Mouse (Mus musculus) heart, postnatal 14 days (tissue): Measurements from ENCODE around the gene Ncan. TPM values are rescaled to one million over a fixed set of nuclear protein-coding genes. Genes with fewer than 3 reads are reported as not detected.
A peak's percentile ranks its signal among the peaks of the same experiment; 100 is the strongest.

ENCODE experiments used
- DNase-seq, 2 experiments: peaks; one replicate each; pipeline ENCODE4 v3.0.0; 2021 to 2022
- intact Hi-C: fragments of 180-260 bp; cut with DNase I; formaldehyde crosslinking; loops from one replicate; pipeline ENCODE4 v1.15.1; 2025
- long read RNA-seq, 2 experiments: library from polyadenylated mRNA; stranded (forward); transcript quantifications; one replicate each; pipeline ENCODE4 v2.0.0; 2021
- total RNA-seq, 2 experiments: library from RNA; stranded (reverse); gene quantifications; 2 replicates each; pipeline ENCODE4 v1.2.3; 2021

Gene Ncan
- total RNA-seq, result under 1 TPM; 0.02 to 0.07 TPM
- long read RNA-seq, experiment 1, result 0 reads
- long read RNA-seq, experiment 2, result 0 reads

- intact Hi-C loops, result loop anchor here (5.0 kb wide), 1 partner anchor 203 kb away; no protein-coding TSS in a partner anchor
- peak; percentile 53 for DNase-seq
Measured at GRCm38 (mm10) chr8:70120667-70121066, at the start of gene Ncan. Gene Ncan, minus strand, starts transcription at chr8:70120873.

DNA sequence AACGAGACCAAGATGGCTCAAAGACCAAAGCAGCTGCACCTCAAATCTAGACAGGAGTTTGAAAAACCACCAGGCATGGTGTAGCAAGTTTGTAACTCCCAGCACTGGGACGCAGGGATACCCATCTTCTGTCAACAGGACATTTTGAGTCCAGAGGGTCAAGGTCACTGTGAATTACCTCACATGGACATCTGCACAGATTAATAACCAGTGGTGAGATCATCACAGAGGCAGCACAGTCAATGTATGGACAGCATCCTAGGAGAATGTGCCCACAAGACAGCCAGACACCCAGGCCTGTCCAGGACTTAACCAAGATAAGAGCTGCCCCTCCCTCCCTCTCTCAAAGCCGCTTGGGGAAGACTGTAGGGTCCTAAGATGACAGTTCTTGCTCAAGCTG lies 49.4 kb upstream of the Ncan start:
- no peak for DNase-seq
- intact Hi-C loops, result loop anchor here (2.0 kb wide), 1 partner anchor 31 kb away; the partner anchor contains the start of genes Borcs8, Mef2b and Rfxank

GRCm38 (mm10) chr8:70166504-70167110 lies 45.9 kb upstream of the Ncan start:
- DNase-seq, result peak; percentile 80 to 86
- intact Hi-C loops, result loop anchor here (1.0 to 5.0 kb wide), 4 partner anchors 62 to 293 kb away; no protein-coding TSS in a partner anchor

DNA sequence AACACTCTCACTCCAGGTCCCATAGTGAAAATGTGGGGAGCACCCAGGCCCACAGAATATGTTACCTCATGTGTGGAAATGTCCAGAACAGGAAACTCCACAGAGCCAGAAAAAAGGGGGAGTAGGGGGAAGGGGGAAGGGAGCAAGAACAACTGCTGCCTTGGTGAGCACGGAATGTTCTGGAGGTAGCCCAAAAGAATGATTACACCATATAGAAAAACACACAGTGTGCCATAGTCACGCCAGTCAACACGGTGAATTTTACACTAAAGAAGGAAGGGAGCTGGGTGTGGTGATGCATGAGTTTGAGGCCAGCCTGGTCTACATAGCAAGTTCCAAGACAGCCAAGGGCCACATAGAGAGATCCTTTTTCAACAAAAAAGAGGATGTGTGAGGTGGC lies 42.6 kb upstream of the Ncan start:
- DNase-seq, result no peak
- intact Hi-C loops, result no loop called here

- intact Hi-C loops, result no loop called here
- no peak for DNase-seq
Measured at GRCm38 (mm10) chr8:70160015-70160414, 39.3 kb upstream of the Ncan start.

DNA sequence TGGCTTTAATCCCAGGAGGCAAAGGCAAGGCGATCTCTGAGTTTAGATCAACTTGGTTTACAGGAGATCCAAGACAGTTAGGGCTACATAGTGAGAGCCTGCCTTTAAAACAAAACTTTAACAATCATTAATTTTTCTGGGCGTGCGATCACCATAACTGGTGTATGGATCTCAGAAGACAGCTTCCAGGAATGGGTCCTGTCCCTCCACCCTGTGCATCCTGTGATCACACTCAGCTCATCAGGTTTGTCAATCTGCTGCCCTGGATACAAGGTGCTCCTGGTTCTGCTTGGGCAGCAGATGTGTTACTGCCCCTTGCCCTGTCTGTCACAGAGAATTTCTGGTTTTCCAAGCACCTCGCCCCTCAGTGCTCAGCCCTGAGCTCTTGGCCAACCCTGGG lies 38.5 kb upstream of the Ncan start:
- intact Hi-C loops, result no loop called here
- no peak for DNase-seq

GRCm38 (mm10) chr8:70158069-70158853 lies 37.6 kb upstream of the Ncan start:
- intact Hi-C loops, result no loop called here

DNA sequence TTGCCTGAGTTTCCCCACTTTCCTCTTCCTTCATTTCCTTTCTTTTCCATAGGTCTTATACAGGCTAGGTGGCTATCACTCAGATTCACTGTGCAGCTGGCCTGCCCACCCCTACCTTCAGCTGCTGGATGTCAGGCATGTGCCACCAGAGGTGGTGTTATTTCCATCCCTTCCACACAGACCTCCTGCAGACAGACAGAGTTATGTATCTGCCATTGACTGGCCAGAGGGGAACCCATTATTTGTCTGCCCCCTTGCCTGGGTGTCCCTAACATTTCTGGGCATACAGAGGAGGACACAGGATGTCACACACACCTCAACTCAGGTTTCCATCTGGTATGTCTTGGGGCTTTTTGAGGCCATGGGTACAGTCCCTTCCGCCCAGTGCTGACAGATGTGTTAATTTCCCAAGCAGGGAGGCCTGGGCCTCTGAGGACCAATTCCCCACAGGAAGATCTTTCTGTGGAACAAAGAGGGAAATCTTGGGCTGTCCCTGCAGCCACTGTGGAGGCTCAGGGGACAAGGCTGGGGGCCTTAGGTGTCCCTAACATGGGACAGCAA lies 36.6 kb upstream of the Ncan start:
- intact Hi-C loops, result no loop called here
- DNase-seq, result no peak

More at GRCm38 (mm10) chr8:70158069-70158853, 37.6 kb upstream of the Ncan start:
- peak; percentile 77 to 83 for DNase-seq

DNA sequence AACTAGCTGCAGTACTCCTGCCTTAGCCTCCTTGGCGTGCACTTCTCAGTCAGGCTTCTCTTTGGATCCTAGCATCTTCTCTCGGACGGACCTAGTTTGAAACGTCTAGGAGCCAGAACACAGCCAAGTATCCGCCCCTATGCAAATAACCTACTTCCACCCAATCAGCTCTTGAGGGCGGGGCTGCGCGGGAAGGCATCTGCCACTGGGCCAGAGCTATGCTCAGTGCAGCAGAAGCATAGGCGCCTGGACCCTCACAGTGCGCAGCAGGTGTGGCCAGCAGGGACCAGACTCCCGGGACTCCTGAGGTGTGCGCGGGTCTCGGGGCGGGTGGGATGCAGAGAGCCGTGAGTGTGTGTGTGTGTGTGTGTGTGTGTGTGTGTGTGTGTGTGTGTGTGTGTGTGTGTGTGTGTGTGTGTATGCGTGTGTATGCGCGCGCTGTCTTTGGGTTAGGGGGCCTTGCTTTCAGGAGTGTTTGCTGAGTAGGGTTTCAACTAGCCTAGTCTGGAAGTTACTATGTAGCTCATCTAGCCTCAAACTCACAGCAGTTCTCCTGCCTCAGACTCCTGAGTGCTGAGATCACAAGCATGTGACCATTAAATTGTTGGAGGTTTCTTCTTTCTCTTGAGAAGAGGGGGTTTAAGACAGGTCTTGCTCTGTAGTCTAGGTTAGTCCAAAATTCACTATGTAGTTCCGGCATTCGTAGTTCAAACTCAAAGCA lies 32.0 kb upstream of the Ncan start:
- intact Hi-C loops, result no loop called here
- peak; percentile 68 to 75 for DNase-seq

DNA sequence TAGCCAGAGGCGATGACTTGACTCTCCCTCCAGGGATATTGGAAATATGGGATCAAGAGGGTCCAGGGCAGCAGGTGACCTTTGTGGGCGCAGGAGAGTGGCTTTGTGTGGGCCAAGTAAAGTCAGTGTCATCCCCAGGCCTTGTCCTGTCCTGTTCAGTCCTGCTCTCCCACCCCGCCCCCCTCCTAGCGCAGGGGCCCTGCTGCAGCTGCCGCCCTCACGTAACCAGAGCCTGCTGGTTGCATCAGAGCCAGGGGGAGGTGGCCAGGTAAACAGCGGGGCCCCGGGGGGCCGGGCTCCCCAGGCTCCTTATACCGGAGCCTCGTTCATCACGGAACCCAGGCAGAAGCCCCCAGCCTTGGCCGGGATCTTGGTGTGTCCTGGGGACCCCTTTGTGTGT lies 29.5 kb upstream of the Ncan start:
- intact Hi-C loops, result no loop called here
- DNase-seq, result no peak

DNA sequence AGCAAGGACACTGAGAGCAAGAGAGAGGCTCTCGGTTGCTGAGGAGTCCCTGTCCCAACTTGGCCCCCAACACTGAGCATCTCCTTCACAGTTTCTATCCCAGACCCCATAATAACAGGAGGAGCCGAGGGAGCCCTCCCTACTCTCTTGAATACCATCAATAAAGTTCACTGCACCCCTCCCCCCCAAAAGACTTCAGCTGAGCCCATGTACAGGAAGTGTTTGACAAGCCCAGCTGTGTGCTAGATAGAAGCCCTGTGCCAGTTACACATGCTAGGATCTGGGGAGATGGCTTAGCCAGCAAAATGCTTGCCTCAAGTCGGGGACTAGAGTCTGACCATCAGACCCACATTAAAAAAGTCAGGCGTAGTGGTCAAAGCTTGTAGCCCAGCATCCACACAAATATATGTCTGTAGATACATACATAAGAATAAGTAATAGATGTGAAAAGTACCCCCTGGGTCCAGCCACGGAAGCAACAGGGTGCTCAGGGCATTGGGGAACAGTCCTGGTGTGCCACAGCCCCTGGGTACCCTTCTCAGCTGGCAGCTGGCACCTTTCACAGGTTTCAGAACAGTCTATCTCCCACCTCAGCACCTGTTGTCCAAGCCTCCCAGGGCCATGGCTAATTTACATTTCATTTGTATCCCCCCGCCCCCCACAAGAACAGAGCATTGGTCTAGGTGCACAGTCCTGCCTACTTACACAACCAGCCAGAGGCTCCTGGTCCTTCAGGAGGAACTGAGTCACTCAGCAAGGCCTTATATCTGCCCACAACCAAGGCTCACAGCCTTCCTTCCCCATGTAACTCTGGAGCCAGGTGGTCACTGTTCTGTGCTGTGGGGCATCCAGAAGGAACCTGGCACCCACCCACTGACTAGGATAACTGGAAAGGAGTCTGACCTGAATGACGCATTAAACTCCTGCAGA lies 27.3 kb upstream of the Ncan start:
- no peak for DNase-seq
- intact Hi-C loops, result no loop called here

- intact Hi-C loops, result loop anchor here (2.0 kb wide), 1 partner anchor 31 kb away; no protein-coding TSS in a partner anchor
- no peak for DNase-seq
Measured at GRCm38 (mm10) chr8:70139981-70140380, 19.3 kb upstream of the Ncan start.

DNA sequence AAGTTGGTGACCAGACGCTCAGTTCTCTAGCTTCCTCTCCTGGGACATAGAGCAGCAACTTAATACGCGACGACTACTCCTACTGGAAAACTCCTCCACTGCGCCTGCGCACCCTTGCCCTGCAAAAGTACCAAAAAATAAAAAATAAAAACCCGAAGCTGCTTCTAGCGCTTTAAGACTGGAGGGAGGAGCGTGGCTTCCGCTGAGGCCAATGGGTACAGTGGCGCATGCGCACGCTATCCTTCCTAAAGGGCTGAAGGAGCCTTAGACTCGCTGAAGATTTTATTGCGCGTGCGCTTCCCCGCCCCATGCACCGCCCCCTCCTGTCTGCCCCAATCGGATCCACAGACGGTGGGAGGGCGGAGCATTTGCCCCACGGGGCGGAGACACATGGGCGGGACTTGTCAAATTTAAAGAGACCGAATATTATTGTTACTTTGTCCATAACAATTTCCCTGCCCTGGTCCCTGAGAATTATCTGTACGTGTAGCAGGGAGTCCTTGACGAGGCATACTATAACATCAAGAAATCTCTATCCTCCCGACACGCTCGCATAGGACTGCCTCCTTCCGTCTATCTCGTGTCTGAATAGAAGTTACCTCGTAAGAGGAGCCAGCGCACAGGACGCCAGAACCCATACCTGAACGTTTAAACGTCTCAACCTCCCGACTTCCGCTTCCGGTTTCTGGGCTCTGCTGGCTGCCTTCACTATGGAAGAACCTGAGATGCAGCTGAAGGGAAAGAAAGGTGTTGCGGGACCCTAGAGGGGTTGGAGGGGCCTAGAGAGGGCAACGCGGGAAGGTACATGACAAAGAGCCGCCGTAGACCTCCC lies 18.6 kb upstream of the Ncan start, which contains the start of the genes Rfxank, Borcs8 and Mef2b:
TSS of gene Rfxank (minus strand) at position 129 of the 832 bp plus-strand sequence.
TSS of gene Borcs8 (plus strand) at position 474 of the 832 bp plus-strand sequence.
TSS of gene Mef2b (plus strand) at position 686 of the 832 bp plus-strand sequence.
- peak; percentile 98 to 99 for DNase-seq
- intact Hi-C loops, result loop anchor here (2.0 kb wide), 1 partner anchor 32 kb away; no protein-coding TSS in a partner anchor

DNA sequence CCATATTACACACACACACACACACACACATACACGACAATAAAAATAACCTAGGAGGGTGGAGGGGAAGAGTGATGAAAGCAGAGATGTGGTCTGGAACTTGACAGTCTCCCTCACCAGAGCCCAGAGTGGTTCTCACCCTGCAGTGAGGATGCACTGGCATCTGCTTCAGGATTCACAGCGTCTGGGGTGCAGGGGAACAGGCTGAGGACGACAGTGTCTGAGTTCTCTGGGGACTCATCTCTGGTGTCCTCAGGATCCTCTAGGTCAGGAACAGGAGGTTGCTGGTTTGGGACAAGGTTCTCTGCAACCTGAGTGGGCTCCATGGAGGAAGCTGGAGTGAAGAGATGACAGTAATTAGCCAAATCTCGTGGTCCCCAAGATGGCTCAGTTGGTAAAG lies 17.2 kb upstream of the Ncan start:
- DNase-seq, result no peak
- intact Hi-C loops, result loop anchor here (2.0 kb wide), 1 partner anchor 33 kb away; no protein-coding TSS in a partner anchor

GRCm38 (mm10) chr8:70136591-70136990 lies 15.9 kb upstream of the Ncan start:
- no peak for DNase-seq
- intact Hi-C loops, result no loop called here

GRCm38 (mm10) chr8:70134931-70135330 lies 14.3 kb upstream of the Ncan start:
- intact Hi-C loops, result no loop called here
- DNase-seq, result no peak

- intact Hi-C loops, result no loop called here
- no peak for DNase-seq
Measured at GRCm38 (mm10) chr8:70134086-70134485, 13.4 kb upstream of the Ncan start.

DNA sequence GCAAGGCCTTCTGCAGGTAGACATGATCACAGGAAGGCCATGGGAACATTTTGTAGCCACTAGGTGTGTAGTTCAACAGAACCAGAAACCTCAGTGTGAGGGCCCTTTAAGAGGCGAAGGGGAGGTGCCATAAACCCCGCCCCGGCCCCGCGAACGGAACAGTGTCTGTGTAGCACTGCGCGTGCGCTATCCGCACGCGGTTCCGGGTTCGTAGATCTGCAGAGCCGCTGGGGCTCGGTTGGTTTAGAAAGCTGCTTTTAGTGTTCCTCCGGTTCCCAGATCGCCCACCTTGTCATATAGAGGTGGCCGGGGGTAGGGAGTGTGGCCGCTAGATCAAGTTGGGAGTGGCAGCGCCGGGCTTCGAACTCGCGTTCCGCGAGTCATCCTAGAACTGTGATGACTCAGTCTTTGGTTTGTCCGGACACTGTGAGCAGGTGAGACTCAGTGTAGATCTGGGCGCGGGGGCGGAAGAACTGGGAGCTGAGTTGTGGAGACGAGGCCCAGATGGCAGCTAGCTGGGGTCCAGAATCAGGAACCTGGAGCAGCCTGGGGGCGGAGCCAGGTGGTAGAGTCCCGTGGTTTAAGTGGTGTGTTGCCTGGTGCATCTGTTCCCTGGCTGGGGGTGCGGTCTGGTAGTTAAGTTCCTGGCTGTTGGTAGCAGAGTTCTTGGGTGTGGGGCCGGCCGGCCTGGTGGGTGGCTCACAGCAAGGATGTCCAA lies 10.7 kb upstream of the Ncan start, which contains the start of gene Nr2c2ap:
TSS of gene Nr2c2ap (plus strand) at position 168 of the 718 bp plus-strand sequence.
- peak; percentile 85 to 87 for DNase-seq
- intact Hi-C loops, result no loop called here
